Mouse (Mus musculus): ENCODE measurements around the gene Olfr1532-ps1.
"Not testable (repeated sequence)": the region's sequence is repeated elsewhere in the genome, so short reads cannot be mapped to it uniquely, and the experiment has no call there.

The Olfr1532-ps1 gene

DNA sequence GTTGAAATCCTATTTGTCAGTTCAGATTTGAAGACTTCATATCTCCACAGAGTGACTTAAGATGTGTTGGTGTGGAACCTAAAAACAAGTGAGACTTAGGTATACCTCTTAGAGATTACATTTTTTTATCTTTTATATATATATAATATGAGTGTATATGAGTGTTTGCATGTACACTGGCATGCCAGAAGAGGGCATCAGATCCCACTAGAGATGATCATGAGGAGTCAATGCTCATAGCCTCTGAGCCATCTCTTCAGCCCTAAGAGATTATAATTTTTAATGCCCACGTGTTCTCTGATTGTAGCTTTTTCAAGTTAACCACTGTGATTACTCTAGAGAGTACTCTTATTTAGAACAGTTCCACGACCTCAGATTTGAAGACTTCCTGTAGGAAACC, at the start of gene Olfr1532-ps1:
TSS of gene Olfr1532-ps1 (plus strand) at position 326 of the 400 bp plus-strand sequence.
- DNase-seq: no peak

DNA sequence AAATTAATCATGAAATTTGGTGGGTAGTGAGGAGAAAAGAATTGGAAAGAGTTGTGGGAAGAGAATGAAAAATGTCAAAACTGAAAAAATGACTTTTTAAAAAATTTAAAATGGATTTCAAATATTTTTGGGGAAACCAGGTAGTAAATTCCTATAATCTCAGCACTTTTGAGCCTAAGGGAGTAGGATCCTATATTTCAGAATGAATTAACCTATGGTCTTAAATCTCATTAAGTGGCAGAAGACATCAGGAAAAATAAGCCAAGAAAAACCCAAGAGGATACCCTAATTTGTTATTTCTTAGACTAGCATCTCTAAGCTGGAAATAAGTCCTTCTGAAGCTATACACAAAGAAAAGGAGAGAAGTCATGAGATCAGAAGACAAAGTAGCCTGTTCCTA, 44.9 kb upstream of the Olfr1532-ps1 start, which contains the start of gene Olfr704:
TSS of gene Olfr704 (plus strand) at position 301 of the 400 bp plus-strand sequence.
- no peak for DNase-seq

GRCm38 (mm10) chr7:106876791-106877190, 31.0 kb upstream of the Olfr1532-ps1 start, which contains the start of gene Olfr705:
Gene Olfr705 (minus strand): TSS chr7:106876891.
- no peak for DNase-seq

DNA sequence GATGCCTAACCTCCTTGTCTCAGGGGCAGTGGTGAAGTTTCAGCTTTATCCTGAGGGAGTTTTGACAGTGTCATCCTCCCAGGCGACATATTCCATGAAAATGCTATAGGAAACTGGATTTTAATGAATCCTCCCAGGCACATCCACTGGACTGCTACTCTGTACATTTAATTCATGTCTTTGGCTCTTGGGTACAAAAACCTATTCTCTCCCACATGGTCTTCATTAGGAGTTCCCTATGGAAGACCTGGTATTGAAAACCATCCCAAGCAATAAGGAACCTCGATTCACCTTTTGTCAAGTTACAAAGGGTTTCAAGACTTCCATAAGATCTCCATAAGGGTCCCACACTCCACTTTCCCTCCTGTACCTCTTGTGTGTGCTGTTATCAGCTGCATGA, 19.7 kb upstream of the Olfr1532-ps1 start, which contains the start of gene Olfr706:
TSS of gene Olfr706 (minus strand) at position 101 of the 400 bp plus-strand sequence.
- no peak for DNase-seq

GRCm38 (mm10) chr7:106901141-106901540, 6.7 kb upstream of the Olfr1532-ps1 start, which contains the start of gene Olfr707:
Gene Olfr707 (minus strand): TSS chr7:106901241.
- not testable (repeated sequence) for DNase-seq

- not testable (repeated sequence) for DNase-seq
These were observed 13.2 kb downstream of the Olfr1532-ps1 start for GRCm38 (mm10) chr7:106920961-106921360.

DNA sequence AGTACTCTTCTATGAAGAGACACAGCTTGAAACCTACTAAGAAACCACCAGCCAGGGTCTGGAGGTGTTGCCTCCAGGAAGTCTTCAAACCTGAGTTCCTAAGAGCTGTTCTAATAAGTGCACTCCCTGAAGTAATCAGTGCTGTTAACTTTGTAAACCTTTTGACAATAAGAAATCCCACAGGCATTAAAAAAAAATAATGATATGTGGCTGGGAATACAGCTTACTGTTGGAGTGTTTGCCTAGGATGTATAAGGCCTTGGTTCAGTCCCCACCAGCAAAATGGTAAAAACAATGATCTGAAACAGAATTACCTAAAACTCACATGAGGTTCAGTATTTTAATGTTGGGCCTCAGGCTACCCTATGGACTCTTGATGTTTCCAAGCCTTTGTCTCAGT, 24.3 kb downstream of the Olfr1532-ps1 start, which contains the start of gene Olfr709-ps1:
TSS of gene Olfr709-ps1 (minus strand) at position 101 of the 400 bp plus-strand sequence.
- DNase-seq: no peak

DNA sequence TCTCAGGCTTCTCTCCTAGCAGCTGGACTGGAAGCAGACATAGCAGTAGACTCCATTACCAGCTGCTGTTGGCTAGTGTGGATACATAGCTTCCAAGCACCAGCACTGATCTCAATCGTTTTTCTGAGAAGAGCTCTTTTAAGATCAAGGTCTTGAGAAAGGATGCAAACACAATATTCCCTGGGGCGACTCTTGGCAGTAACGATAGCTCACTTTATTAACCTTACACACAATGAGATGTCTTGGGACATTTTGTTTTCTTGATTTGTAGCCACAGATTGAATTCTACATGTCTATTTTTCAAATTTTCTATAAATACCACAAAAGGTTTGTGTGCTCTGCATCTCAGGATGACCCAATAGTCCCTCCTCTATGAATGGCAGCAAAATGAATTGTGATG, 40.4 kb downstream of the Olfr1532-ps1 start, which contains the start of gene Olfr710:
TSS of gene Olfr710 (minus strand) at position 101 of the 400 bp plus-strand sequence.
- no peak for DNase-seq

DNA sequence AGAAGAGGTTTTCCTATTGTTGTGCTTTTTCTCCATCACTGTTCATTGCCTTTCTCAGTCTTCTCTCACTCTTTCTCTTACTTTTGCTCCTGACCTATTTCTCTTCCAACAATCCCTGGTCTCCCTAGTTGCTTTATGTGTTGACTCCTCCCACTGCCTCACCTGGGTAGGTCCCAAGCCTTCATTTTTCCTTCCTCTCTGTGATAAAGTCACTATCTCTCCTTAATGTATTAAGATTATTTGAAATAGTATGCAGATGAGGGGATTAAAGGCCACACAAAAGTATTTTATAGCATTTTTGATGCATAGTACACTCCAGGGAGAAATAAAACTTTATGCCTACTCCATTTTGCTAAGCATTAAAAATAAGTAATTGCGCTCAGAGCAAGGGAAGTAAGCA, 56.0 kb downstream of the Olfr1532-ps1 start, which contains the start of gene Olfr6:
TSS of gene Olfr6 (minus strand) at position 101 of the 400 bp plus-strand sequence.
- DNase-seq: no peak

Measured in thymus, adult 18-20 months (tissue).